Mouse (Mus musculus) 3T3-L1 (cell line): ENCODE measurements around the gene March1.
A peak's percentile ranks its signal among the peaks of the same experiment; 100 is the strongest.

Experiments
- DNase-seq: peaks from one replicate; pipeline ENCODE4 v3.0.0-alpha.2; 2015; ENCODE audit warnings: low read depth, low spot score

Gene March1

DNA sequence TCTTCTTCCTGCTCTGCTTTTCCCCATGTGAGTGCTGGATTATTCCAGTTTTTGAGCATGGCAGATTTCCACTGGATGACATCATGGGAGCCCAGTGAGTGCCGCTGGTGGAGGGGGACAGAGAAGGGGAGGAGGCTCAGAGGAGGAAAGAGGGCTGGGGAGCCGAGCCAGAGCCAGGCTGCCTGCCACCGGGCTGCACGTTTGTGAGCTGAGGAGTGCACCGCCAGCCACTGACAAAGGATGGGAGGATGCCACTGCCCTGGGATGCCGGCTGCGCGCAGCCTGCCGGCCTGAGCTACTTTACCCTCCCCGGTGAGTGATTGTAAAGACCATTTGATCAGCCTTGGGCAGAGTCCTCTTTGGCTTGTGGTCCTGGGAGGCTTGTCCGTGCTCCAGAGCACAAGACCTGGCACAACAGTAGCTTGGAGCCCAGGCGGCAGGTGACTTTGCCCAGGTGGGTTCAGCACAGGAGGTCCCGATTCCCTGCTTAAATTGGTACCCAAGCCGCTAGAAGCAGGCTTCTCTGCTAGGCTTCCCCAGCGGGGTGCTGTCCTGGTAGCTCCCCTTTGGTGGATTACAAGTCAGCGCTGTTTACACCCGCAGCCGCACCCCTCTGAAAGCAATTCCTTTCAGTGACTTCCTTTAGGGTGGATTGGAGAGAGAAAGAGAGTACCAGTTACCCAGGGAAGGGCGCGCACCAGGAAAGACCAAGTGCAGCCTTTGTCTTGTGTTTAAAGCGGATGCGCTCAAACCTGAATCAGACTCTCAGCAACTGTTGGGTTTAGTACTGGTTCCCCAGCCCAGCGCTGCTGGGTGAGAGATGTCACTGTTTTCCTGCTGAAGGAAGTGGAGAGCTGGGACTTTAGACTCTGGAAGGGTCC, at the start of gene March1:
March1 (plus strand) TSS at position 30 of the 881 bp plus-strand sequence.
- no peak for DNase-seq

DNA sequence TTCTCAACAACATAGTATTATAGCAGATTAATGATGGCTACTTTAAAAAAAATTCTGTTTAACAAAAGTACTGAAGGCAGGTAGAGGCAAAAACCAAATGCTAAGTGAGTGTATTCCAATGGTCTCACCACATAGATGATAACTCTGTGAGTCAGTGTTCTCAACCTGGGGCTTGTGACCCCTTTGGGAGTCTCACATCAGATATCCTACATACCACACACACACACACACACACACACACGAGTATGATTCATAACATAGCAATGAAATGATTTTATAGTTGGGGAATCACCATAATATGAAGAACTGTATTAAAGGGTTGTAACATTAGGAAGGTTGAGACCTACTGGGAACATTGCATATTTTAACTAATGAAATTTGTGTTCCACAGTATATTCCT, 30.8 kb upstream of the March1 start:
- peak; percentile 81 for DNase-seq

DNA sequence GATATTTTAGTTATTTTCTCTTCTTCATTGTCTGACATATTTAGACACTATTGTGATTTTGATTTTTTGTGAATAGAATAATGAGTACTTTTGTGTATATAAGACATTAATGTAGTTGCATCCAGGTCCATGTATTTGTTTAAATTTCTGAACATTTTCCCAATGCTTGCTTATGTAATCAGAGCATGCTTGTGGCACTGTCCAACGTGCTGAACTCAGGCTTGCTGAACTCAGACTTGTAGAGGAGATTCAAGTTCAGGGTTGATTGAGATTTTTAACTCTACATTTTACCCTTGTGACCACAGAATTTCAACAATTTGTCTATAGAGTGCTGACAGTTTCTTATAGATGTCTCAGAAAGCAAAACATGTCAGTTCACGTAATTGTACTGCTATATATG, 14.5 kb upstream of the March1 start:
- peak; percentile 63 for DNase-seq

DNA sequence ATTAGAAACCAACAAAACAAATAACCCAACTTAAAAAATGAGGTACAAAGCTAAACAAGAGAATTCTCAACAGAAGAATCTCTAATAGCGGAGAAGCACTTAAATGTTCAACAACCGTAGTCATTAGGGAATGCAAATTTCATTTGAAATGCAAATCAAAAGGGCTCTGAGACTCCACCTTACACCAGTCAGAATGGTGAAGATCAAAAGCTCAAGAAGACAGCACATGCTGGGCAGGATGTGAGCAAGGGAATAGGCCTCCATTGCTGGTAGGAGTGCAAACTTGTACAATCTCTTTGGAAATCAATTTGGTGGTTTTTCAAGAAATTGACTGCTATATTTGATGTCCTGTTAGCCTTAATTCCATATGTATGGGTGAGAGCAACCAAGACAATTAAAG, 8.2 kb upstream of the March1 start:
- no peak for DNase-seq

DNA sequence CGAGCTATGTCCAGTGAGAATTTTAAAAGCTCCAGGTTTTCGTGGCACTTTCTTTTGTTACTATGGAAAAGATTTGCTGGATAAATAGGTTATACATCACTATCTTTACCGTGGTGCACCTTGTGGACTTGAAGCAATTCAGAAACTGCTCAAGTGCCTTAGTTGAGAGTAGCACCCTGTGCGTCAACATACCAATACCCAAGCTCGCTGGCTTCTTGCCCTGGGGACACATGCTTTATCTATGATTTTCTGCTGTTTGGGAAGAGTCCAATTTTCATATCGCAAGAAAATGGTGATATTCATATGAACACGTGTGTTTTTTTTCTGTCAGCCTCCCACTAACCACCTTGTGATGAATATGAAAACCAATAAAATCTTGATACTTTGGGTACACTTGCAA, 1.3 kb downstream of the March1 start:
- DNase-seq = no peak

DNA sequence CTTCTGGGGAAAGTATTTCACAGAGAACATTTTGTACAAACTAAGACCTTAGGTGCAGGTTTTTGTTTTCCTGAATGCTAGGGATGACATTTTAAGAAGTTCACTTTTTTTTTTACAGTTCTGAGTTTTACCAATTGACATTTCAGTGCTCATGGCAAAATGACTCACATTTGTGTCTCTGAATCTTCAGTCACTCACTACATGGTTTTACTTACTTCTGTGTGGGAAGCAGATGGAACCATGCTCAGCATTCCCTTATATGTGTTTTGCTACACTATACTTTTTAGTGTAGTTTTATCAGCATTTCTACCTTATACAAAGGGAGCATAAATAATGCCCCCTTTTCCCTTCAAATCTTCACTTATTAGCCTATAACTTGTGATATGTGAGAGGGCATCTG, 27.2 kb downstream of the March1 start:
- DNase-seq = peak; percentile 47

DNA sequence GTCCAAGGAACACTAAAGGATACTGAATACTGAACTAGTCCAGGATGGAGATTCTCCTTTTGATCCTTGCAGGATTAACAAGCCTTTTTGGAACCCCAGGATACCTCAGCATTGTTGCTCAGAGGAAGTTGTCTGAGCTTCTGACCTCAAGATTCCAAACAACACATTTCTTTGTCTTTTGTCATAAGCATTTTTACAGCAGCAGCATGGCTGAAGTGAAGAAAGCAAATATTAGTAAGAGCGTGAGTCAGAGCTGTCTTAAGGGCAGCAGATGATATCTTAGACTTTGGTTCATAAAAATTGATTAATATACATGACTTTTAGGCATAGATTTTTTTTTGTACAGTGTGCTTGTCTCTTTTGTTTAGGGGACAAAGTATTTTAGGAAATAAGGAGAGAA, 27.8 kb downstream of the March1 start:
- peak; percentile 76 for DNase-seq

DNA sequence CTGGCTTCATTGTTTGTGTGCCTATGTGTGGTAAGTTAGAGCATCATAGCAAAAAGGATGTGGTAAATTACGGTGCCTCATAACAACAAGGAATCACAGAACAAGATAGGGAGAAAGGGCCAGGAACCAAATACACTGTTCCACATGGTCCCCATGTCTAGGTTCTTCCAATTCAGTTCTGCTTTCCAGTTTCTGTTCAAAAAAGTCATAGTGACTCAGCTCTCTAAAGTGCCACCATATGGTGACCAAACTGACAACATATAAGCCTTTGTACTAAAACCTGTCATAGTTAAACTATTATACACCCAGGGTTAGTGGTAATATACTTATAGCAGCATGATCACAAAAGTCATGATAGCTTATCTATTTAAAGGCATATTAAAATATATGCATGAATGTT, 28.2 kb downstream of the March1 start:
- peak; percentile 48 for DNase-seq

DNA sequence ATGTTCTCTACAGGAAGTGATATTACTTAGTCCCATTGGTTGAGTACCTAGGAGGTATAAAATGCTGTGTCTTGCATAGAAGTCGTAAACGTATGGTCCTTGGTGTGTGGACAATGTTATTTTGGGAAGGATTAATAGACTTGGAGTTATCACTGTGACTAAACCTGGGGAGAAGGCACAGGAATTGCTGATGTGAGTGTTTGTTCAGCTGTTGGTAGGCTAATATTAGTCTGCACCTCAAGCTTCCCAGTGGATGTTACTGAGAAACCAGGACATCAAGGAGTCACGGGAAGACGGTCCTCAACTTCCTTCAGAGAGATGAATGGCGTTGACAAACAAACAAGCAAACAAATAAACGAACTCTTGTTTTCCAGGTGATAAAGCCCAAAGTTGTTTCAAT, 38.2 kb downstream of the March1 start:
- DNase-seq = no peak

DNA sequence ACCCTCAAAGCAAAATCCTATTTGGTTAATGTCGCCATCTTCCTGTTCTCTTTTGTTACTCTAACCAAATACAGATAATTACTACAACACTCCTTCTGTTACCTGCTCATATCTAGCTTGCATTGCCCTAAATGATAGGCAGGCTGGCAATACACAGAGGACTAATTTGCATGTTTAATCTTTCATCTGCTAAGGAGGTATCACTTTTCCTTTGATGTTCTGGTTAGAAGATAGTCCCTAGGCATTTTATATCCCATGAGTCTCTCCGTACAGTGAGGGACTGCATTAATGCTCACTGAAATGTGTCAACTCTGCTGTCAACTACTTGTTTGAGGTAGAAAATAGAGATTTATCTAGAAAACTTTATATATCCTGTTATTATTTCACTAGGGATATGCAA, 44.2 kb downstream of the March1 start:
- no peak for DNase-seq

DNA sequence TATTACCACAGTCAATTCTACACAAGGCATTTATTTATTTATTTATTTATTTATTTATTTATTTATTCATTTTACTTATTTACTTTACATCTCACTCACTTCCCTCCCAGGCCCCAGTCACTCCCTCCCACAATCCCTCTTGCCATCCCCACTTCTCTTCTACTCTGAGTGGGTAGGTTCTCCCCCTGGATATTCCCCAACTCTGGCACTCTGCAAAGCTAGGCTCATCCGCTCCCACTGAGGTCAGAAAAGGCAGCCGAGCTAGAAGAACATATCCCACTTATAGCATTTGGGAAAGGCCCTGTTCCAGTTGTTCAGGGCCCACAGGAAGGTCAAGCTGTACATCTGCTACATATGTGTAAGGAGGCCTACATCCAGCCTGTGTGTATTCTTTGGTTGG, 48.1 kb downstream of the March1 start:
- no peak for DNase-seq

DNA sequence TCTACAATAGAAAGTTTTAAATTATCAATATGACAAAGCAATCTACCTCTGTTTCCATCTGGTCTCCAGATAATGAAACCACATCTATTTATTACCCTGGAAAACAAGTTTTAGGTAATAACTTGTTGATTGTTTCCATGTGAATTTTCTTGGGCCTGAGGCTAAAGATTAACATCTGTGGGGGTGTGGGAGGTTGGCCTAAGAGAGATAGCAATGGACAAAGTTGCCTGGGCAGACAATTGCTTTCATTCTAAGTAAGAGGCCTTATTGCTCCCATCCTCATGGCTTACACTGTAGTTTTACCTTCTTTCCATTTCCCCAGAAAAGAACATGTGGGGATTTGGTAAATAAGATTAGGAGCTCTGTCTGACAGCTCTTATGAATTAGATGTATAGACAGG, 125.4 kb downstream of the March1 start:
- no peak for DNase-seq

DNA sequence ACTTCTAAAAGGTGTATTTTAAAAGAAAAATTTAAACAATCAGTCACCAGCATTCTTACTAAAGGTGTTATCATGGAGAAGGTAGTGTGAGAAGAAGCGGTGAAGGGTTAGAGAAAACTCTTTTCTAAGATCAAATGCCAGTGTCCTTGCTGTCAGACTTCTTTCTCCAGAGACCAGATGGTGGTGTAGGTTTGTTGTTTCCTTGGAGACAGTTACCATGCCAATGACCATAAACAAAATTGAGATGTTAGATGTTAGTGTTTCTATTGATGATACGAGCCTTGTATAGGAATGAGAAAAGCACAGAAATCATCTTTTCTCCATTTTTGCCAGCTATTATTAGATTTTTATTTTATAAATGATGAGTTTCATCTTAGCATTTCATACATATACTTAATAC, 158.1 kb downstream of the March1 start:
- no peak for DNase-seq

DNA sequence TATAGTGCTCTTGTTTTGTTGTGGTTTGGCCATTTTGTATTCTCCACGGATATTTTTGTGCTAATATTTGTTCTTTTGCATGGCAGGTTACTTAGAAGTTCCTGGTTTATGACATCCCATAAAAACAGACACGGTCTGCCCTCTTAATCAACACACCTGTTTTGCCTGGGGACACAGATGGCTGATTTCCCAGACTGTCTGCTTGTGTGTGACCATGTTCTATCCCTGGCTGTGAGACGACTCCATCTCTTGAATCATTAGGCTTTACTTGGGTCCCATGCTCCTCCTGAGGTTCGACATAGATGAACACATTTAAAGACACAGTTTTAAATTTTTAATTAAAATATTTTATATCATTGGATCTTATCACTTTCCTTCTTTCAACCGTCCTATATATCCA, 163.5 kb downstream of the March1 start:
- no peak for DNase-seq

DNA sequence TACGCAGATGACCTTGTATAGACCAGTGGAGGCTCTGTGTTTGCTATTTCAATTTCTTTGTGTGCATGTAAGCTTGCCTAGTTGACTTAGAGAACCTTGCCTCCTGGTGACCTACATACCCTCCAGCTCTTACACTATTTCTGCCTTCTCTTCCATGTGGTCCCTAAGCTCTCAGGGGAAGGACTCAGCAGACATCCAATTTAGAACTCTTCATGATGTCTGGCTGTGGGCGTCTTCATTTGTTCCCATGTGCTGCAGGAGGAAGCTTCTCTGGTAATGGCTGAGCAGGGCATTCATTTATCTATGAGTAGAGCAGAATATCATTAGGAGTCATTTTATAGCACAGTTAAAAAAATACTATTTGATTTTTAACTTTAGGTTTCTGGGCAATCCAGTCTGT, 195.3 kb downstream of the March1 start:
- DNase-seq = no peak

DNA sequence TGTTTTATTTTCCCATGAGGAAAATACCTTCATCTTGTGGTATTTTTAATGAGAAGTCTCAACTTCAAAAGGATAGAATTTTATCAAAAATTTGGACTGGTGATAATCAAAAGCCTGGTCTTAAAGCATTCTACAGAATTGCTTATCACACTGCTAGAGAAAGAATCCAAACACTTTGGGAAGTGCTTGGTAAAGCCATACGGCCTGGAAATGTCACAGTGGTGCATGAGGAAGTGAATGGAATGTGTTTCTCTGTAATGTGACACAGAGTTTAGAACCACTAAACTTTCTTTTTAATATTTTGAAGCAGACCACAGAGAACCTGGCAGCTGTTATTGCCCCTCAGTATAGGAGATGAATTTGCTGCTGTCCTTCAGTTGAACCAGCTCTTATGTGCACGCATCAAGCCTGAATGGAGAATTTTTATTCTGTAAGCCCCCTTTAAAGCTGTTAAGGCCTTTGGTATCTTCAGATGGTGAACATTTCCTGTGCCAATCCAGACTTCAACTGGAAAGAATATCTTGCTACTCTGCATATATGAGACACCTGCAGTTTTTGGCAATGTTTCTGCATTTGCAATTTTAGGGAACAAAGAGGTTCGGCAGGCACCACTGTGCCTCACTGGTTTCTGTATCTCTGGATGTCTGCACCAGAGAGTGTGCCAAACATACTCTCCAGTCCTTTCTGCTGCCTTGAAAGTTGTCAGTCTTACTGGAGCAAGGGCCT, 304.8 kb downstream of the March1 start:
- DNase-seq = no peak

DNA sequence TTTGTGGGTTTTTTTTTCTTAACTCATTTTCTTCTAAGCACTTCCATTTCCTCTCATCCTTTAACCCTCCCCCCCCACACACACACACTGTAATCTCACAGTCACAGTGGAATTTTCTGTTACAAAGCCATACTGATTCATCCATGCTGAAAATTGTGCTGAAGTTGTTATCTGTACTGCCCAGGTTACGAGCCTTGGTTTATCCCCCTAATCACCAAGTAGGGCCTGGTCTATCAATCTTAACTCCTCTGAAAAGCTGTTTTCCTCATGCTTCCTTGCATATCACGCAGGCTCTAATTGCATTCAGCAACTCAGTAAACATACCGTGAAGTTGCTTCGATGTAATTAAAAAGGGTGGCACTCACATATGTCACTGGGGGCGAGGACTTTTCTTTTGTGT, 339.2 kb downstream of the March1 start:
- no peak for DNase-seq

DNA sequence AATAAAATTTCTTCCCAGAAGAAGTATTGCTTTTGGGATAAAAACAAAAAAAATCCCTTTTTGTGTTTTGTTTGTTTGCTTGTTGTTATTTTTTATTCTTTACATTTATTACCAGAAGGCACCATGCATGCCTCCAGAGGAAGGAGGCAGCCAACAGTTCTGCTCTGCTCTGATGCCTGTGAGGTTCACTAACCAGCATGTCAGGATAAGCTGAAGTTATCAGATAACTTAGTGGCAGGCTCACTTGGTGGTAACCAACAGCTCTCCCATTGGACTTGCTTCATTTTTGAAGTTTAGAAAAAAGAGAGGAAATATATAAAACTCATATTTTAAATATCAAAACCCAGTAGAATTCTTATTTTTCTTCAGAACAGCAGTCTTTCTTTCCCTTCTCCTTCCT, 339.8 kb downstream of the March1 start:
- DNase-seq = no peak

DNA sequence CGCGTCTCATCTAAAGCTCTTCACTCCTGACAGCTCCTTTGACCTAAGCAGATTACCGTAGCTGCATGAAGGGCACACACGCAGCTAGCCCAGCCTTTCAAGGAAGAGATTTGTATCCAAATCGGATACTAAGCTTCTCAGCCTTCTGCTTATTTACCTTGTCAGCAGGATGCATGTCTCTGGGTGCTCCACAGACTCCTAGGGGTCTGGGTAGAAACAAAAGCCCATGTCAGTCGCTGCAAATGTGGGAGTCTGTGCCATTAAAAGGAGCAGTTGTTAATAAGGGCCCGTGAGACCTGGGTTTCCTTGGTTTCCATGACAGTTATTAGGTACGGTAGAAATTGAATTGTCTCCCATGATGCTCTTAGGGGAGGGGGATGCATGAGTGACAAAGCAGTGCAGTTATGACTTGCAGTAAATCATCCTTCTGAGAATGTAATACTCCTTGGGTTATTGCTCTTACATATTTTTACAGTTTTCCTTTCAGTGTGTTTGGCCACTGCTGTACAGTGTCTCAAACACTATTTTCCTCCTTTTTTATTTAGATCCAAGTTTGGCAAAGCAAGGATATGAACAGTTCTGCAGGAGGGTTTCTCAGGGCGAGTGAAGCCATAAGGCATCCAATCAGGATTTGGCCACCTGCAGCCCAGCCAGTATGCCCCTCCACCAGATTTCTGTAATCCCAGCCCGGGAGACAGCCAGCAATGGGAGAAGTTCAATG, 349.0 kb downstream of the March1 start:
- DNase-seq = no peak

DNA sequence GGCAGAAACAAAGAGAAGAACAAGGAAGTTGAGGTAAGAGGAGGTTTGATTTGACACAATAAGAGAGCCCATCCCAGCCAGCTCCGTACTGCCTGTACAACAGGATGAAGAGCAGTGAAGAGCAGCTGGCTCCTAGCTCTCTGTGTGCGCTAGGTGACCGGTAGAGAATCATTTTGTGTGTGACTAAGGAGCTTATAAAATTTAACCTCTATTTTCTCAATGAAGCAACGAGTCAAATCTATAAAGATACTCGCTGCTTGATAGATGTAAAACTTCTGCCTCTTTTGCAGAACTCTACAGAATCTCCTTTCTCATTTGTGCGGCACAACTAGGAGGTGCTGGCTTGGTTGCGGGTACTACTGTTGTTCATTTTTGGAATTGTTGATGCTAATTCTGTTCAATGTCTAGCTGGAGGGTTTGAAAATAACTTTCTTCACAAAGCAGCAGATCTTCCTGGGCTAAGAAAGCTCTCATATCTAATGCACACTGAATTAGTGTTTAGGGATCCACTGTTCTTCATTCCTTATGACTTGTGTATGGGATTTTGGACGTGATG, 349.6 kb downstream of the March1 start:
- no peak for DNase-seq

DNA sequence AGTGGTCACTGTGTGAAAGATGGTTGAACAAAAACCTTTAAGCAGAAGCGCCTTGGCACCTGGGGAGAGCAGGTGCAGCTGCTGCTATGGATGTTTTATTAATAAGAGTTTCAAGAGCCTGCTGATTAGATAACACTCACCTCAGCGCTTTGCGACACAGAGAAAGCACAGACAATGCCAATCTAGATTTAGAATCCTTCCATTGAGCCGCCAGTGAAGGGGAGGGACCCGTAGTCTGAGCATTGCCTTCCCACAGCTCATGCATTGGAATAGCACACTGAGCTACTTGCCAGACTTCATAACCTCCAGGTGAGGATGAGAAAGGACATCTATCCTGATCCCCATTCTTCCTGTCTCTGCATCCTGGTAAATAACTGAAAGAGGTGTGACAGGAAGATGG, 359.2 kb downstream of the March1 start:
- DNase-seq = no peak

DNA sequence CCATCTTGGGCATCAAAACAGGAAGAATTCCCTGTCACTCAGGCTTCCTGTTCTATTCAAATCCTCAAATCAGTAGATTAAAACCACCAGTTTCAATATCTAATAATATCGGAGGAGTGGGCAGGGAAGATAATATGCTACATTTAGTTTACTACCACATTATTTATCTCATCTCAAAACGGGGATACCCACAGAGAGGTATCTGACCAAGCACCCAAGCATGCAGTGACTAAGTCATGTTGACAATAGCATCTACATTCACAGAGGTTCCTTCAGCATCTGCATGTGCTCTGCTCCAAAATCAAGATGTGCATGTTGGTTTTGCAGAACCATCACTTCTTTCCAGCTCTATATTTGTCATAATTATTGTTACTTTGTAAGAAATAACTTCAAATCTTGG, 364.3 kb downstream of the March1 start:
- DNase-seq = no peak
